Comparison of ENCODE assay signal across 15 mouse cellular contexts in genomic region chr17:78328287-78328686, GRCm38 (mm10).
DNase-seq lines count a peak whose midpoint lies in the region; ATAC-seq lines count a peak whose summit lies in the region.
"Had no signal": no experiment of that assay in that cellular context is flagged by ENCODE, and none has a peak within 500 bp of the region (broad histone marks: within the 10 kb centered on the region; RNA-seq: fewer than 3 reads in every experiment).

No protein-coding gene starts in this region.

- no peak overlapping the region for H3K4me3 ChIP-seq in heart, embryonic 16.5 days (ENCODE audit: low read length)
- H3K4me3 ChIP-seq in brown adipose tissue, adult 24 weeks (ENCODE audit: insufficient read depth, low read depth, low read length), result no peak overlapping the region
- H3K4me3 ChIP-seq: gastrocnemius, adult 2 months had no signal

- no peaks in the 10 kb centered on the region for H3K36me3 ChIP-seq in heart, embryonic 16.5 days (ENCODE audit: control insufficient read depth, insufficient read depth)

- WGBS in heart, embryonic 16.5 days, result 29% methylated on average over 3 of the region's 3 CpGs

- H3K4me2 ChIP-seq in heart, embryonic 16.5 days (ENCODE audit: low read depth, low read length), result no peak overlapping the region

- H3K27me3 ChIP-seq in heart, embryonic 16.5 days (ENCODE audit: control insufficient read depth, insufficient read depth, low read length), result no peaks in the 10 kb centered on the region

- H3K9ac ChIP-seq in heart, embryonic 16.5 days (ENCODE audit: low read length), result no peak overlapping the region

- no peaks in the 10 kb centered on the region; the same call in 1 of the 2 replicates for H3K4me1 ChIP-seq in heart, embryonic 16.5 days (ENCODE audit: control insufficient read depth, insufficient read depth, low read length)
- peaks cover 8% of the 10 kb centered on the region; the same call in 1 of the 2 replicates for H3K4me1 ChIP-seq in brown adipose tissue, adult 24 weeks (ENCODE audit: control insufficient read depth, insufficient read depth, insufficient read length, low read length)

- DNase-seq in heart, adult 18-20 months, result no peak
- no peak for DNase-seq in thymus, postnatal 10 days (ENCODE audit: low spot score in 2 of 2)
- DNase-seq in layer of hippocampus, adult 11-12 months (ENCODE audit: low spot score), result no peak
- DNase-seq: adrenal gland, postnatal 25 days; cerebellum, adult 9-10 months; gastrocnemius, adult 2 months; heart, postnatal 4 days; kidney, postnatal 10 days; layer of hippocampus, postnatal 36 days; lung, postnatal 14 days; right cerebral cortex, postnatal 4 days had no signal

- ATAC-seq in heart, embryonic 16.5 days (replicated peaks; ENCODE audit: extremely low read depth, insufficient read depth, low FRiP score), result no peak
- ATAC-seq in erythroblast, adult 5-6 weeks (replicated peaks; ENCODE audit: low FRiP score, poor library complexity, severe bottlenecking), result peak; percentile 89
- peak; percentile 92 for ATAC-seq in megakaryocyte progenitor cell, adult 5-6 weeks (replicated peaks; ENCODE audit: poor library complexity)

- H3K27ac ChIP-seq in heart, embryonic 16.5 days (ENCODE audit: low read length), result 0 out of 2 replicates have a peak overlapping the region, but pooled peaks have one; percentile 6
- H3K27ac ChIP-seq in brown adipose tissue, adult 24 weeks (replicated peaks; ENCODE audit: low read depth, low read length), result 0 out of 2 replicates have a peak overlapping the region, but pooled peaks have one; percentile 11

- H3K9me3 ChIP-seq in heart, embryonic 16.5 days (replicated peaks; ENCODE audit: control insufficient read depth, low read length), result no peaks in the 10 kb centered on the region
